Mouse (Mus musculus) G1E (cell line): ENCODE measurements around the gene Cnfn. TPM values are rescaled to one million over a fixed set of nuclear protein-coding genes. Genes with fewer than 3 reads are reported as not detected.

ENCODE experiments used
- ATAC-seq: 2 replicates; pipeline ENCODE4 v1.8.0; 2016; ENCODE audit warnings: mild to moderate bottlenecking; ENCODE audit not compliant: insufficient number of reproducible peaks, poor library complexity, low FRiP score, severe bottlenecking; ENCODE audit errors: extremely low read depth
- DNase-seq: peaks from one replicate; pipeline ENCODE4 v3.0.0; 2012; ENCODE audit warnings: low spot score
- H3K27me3 ChIP-seq: 2 replicates; pipeline ENCODE4 v1.6.1; 2012; ENCODE audit warnings: mild to moderate bottlenecking, low read length, inconsistent platforms; ENCODE audit not compliant: insufficient read depth
- H3K36me3 ChIP-seq: replicated peaks from 2 replicates; pipeline ENCODE3; 2012; ENCODE audit warnings: mild to moderate bottlenecking, inconsistent platforms
- H3K4me1 ChIP-seq: 2 replicates; pipeline ENCODE4 v1.6.1; 2012; ENCODE audit warnings: low read depth, low read length, inconsistent platforms, mixed read lengths; ENCODE audit not compliant: insufficient read depth
- H3K4me3 ChIP-seq: 2 replicates; pipeline ENCODE4 v1.5.1; 2012; ENCODE audit warnings: low read depth, mild to moderate bottlenecking, inconsistent platforms, low read length, moderate library complexity, mixed read lengths
- H3K9me3 ChIP-seq: replicated peaks from 2 replicates; pipeline ENCODE4 v1.6.1; 2012; ENCODE audit warnings: inconsistent platforms
- CTCF ChIP-seq: IDR thresholded peaks from 2 replicates; pipeline ENCODE4 v1.5.1; 2012; ENCODE audit warnings: low read depth, low read length, inconsistent platforms, mixed read lengths
- GATA1 ChIP-seq: IDR thresholded peaks from 2 replicates; pipeline ENCODE4 v1.6.1; 2012; ENCODE audit warnings: borderline replicate concordance, low read length, inconsistent platforms, mixed read lengths
- GATA2 ChIP-seq: IDR thresholded peaks from 2 replicates; pipeline ENCODE4 v1.6.1; 2012; ENCODE audit warnings: low read depth, low read length, inconsistent platforms, borderline replicate concordance
- POLR2AphosphoS5 ChIP-seq: IDR thresholded peaks from 2 replicates; pipeline ENCODE4 v1.6.1; 2012; ENCODE audit warnings: low read depth, low read length, inconsistent platforms; ENCODE audit not compliant: insufficient replicate concordance
- TAL1 ChIP-seq: conservative IDR thresholded peaks from 2 replicates; pipeline ENCODE4 v1.6.1; 2012; ENCODE audit warnings: low read depth, low read length, inconsistent platforms, mixed read lengths
- polyA plus RNA-seq: library from polyadenylated mRNA; stranded (reverse); fragments of >175 nt; gene quantifications from 2 replicates; pipeline ENCODE4 v1.2.3, GENCODE M21; 2012
- total RNA-seq, 2 experiments: library from RNA; stranded (forward) in 1 of 2; stranded (reverse) in 1 of 2; fragments of 200-1000 nt in 1 of 2; fragments of >200 nt in 1 of 2; fragmentation: Nextera tagmentation in 1 of 2; gene quantifications; 2 replicates each; pipeline ENCODE4 v1.2.3; 2014 to 2017

Gene Cnfn
- total RNA-seq (2014; fragmentation: Nextera tagmentation): not detected in 2 replicates
- not detected in 2 replicates for total RNA-seq (2017)
- not detected in 2 replicates for polyA plus RNA-seq

DNA sequence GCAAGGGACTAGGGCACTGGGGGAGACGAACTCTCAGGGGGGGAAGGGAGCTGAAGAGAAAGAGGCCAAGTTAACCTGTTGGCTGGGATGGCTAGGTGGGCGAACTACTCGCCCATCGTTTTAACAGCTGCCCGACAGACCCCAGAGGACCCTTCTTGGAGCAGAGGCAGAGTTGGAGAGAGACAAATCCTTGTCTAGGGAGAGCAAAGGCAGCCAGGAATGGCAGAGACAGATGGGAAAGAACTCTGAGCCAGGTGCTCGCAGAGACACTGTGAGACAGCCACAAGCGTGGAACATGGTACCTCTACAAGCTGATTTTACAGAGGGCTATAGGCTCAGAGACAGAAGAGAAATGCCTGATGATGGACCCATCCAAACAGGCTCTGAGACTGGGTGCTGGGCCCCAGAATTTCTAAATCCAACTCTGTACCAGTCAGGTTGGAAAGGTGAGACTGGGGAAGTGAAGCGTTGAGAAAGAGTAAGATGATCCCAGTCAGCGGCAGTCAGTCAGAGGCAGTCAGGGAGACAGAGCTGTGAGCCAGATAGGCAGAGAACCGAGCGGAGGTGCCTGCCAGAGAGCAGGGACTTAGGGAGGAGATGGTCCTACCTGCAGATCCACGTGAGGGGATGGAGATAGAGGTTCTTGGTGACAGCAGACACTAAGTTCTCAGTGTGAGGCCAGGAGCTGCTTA lies at the start of gene Cnfn:
Gene Cnfn, minus strand, starts transcription at position 667 of the 692 bp plus-strand sequence.
- H3K4me1 ChIP-seq: no peaks in the 10 kb centered on the region; the same call in 1 of the 2 replicates
- no peaks in the 10 kb centered on the region for H3K9me3 ChIP-seq
- DNase-seq (no peak), ATAC-seq (no peak)
- TF ChIP-seq GATA1 (no peak), TAL1 (no peak), GATA2 (no peak), CTCF (no peak), POLR2AphosphoS5 (no peak)
- peaks cover 57% of the 10 kb centered on the region for H3K27me3 ChIP-seq
- peaks cover 6% of the 10 kb centered on the region for H3K36me3 ChIP-seq
- no peak within 1 kb of the TSS for H3K4me3 ChIP-seq

DNA sequence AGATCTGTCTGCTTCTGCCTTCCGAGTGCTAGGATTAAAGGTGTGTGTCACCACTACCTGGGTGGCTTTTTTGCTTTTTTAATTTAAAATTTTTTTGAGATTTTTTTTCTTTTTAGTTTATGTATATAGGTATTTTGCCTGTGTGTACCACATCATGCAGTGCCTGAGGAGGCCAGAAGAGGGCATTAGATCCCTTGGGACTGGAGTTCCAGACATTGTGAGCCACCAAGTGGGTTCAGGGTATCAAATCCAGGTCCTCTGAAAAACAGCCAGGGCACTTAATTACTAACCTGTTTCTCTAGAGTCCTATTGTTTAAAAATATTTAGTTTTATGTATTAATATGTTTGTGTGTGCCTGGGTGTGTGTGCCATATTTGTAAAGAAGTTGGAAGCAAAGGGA lies 48.1 kb upstream of the Cnfn start:
- no peaks in the 10 kb centered on the region for H3K4me1 ChIP-seq
- no peaks in the 10 kb centered on the region for H3K9me3 ChIP-seq
- H3K36me3 ChIP-seq: peaks cover 6% of the 10 kb centered on the region
- H3K27me3 ChIP-seq: no peaks in the 10 kb centered on the region
- DNase-seq: no peak
- ATAC-seq: no peak
- TF ChIP-seq POLR2AphosphoS5 (no peak), GATA1 (no peak), GATA2 (no peak), CTCF (0 out of 2 replicates have a peak, but pooled peaks have one; percentile 16)
- H3K4me3 ChIP-seq: no peak overlapping the region

DNA sequence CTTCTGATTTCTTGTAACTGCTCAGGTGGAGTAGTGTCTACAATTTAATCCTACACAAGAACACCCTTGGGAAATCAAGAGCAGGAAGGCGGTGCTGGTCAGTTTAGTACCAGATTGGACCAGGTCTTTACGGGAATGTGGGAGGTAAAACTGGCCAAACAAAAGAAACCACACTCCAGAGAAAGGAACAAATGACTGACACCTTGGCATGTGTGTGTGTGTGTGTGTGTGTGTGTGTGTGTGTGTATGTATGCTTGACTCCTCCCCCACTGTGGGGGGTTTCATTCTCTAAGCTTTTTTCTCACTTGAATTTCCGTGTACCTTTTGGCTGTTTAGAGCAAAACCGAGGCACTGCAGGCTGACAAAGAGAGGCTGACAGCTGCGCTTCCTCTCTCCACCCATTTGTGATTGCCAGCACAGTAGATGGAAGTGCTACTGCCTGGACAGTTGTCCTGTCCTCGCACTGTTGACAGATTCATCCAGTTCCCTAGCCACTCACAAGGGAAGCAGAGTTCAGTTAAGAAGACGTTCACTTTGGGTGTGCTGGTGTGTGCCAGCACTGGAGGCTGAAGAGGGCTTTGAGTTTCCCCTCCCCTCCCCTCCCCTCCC lies 43.4 kb upstream of the Cnfn start, which contains the start of gene Cxcl17:
Gene Cxcl17, minus strand, starts transcription at position 54 of the 609 bp plus-strand sequence.
- DNase-seq (no peak), ATAC-seq (no peak)
- no peak for TF ChIP-seq TAL1
- Histone ChIP-seq H3K9me3 (no peaks in the 10 kb centered on the region), H3K36me3 (peaks cover 5% of the 10 kb centered on the region), H3K4me1 (no peaks in the 10 kb centered on the region), H3K27me3 (no peaks in the 10 kb centered on the region), H3K4me3 (no peak within 1 kb of the TSS)

DNA sequence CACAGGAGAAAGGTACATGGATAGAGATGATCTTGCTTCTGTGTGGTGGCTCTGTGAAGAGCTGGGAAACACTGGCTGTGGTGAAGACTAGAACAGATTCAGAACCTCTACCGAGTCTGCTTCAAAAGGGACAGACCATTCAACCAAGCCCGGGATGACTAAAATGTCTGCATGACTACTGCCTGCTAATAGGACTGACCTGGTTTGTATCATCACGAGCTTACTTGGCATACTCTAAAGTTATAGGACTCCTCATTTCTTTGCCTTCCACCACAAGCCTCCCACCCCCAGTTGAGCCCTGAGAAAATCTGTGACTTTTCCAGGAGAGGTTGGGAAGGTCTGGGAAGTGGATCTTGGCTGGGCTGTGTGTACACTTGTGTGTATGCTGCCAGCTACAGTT lies 42.3 kb upstream of the Cnfn start:
- ATAC-seq (no peak), DNase-seq (no peak)
- no peaks in the 10 kb centered on the region for H3K27me3 ChIP-seq
- no peak overlapping the region for H3K4me3 ChIP-seq
- peaks cover 5% of the 10 kb centered on the region for H3K36me3 ChIP-seq
- H3K9me3 ChIP-seq: no peaks in the 10 kb centered on the region
- H3K4me1 ChIP-seq: no peaks in the 10 kb centered on the region
- no peak for TF ChIP-seq GATA1
- no peak for TF ChIP-seq TAL1
- TF ChIP-seq POLR2AphosphoS5: no peak
- no peak for TF ChIP-seq GATA2
- TF ChIP-seq CTCF: no peak

DNA sequence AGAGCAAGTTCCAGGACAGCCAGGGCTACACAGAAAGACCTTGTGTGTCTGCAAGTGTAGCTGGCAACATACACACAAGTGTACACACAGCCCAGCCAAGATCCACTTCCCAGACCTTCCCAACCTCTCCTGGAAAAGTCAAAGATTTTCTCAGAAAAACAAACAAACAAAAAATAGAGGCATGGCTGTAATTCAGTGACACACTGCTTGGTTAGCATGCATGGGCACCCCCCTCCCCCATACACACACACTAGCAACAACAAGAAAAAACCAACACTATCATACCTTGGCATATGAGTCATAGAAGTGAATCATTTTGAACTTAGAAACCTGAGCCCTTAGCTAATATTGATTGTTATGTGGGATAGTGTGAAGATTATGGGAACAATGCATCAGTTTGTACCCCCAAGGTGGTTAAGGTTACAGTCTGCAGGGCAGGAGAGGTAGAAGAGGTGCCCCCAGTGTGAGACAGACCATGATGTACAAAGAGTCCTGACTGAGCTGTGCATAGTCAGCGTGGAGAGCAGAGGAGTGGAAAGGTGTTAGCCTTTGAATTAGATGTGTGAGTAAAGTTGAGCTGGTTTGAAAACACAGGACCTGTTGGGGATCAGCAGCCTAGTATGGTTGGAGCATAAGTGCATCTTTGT lies 41.6 kb upstream of the Cnfn start:
- peaks cover 4% of the 10 kb centered on the region for H3K36me3 ChIP-seq
- ATAC-seq (no peak), DNase-seq (no peak)
- H3K4me3 ChIP-seq: no peak overlapping the region
- no peaks in the 10 kb centered on the region for H3K27me3 ChIP-seq
- TF ChIP-seq CTCF: no peak
- H3K4me1 ChIP-seq: no peaks in the 10 kb centered on the region
- H3K9me3 ChIP-seq: no peaks in the 10 kb centered on the region

DNA sequence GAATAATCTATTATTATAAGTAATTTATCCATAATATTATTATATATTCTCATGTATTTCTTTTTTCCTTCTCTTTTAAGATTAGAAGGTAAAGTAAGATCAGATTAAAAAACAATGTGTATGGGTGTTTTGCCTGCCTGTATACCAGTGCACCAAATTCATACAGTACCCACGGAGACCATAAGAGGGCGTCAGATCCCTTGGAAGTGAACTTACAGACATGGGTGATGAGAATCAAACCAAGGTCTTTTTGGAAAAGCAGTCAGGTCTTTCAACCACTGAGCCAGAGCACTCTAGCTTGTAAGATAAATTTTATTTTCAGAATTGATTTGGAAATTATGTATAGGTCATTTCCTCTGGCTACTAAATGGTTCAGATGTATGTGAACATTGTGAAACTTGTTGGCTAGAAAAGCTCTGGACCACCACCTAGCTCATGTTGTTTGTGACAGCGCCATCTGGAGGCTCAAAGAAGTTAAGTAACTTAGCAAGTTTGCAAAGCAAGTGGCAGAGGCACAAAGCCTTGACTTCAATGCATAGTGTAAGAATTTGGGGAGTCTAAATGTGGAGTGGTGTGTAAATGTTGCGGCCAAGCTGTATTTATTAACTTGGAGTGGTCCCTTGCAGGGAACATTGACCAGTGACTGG lies 39.7 kb upstream of the Cnfn start:
- no peak for TF ChIP-seq CTCF
- TF ChIP-seq POLR2AphosphoS5: no peak
- no peak for TF ChIP-seq GATA1
- TF ChIP-seq TAL1: no peak
- no peak for TF ChIP-seq GATA2
- Histone ChIP-seq H3K9me3 (no peaks in the 10 kb centered on the region), H3K36me3 (peaks cover 4% of the 10 kb centered on the region), H3K4me1 (no peaks in the 10 kb centered on the region), H3K4me3 (no peak overlapping the region), H3K27me3 (no peaks in the 10 kb centered on the region)
- ATAC-seq (no peak), DNase-seq (no peak)
